Mouse (Mus musculus) cerebellum, postnatal 36 days (tissue): ENCODE results near the gene Ccdc22.

Source experiments
- DNase-seq, 2 experiments: peaks; one replicate each; pipeline ENCODE4 v3.0.0; 2021 to 2022; ENCODE audit warnings: mixed read lengths in 2 of 2

Ccdc22 gene

DNA sequence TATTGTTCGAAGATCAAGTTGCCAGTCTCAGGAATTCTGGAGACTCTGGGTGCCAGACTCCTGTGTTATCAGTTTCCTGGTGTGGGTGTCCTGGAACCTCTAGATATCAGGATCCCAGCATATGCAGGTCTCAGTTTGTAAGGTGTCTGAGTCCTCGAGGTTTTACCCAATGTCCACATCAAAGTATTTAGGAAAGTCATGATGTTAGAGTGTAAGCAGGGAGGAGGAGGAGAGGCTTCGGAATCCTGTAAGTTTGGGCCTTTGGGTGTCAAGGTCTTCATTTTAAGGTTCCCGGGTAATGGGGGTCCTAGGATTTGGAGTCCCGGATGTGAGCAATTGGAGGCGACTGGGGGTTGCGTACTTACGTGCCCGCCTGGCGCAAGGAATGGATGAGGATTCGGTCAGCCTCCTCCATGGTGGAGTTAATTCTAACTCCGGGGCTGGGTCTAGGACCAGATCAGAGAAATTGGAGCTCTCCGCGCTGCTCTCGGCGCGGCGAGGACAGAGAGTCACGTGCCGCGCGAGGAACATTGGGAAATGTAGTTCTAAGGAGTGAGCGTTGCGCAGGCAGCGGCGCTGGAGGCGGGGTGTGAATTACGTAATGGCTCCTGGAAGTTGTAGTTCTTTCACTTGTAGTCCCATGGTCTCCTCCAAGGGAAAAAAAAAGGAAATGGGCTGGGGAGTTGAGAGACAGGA lies at the start of gene Ccdc22:
Gene Ccdc22, minus strand, starts transcription at position 639 of the 696 bp plus-strand sequence.
- DNase-seq = peak; percentile 81

DNA sequence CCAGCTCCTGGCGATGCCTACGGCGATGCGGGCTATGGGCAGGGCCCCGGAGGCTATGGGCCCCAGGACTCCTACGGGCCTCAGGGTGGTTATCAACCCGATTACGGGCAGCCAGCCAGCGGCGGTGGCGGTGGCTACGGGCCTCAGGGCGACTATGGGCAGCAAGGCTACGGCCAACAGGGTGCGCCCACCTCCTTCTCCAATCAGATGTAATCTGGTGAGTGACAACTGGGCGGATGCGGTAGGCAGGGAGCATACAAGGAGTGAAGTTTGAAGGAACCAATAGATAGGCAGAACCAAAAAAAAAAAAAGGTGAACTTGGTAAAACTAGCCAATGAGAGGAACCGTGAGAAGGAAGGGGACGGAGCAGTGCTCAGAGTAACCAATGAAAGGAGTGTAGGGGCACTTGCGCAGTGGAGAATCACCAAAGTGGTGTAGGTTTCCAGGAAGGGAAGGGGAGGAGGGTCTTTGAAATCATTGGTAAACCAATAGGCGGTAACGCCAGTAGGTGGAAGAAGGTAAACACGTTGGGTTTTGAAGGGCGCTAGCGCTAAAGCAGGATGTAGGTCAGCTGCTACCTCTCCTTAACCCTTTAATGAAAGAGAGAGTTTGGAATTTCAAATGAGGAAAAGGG lies 43.5 kb upstream of the Ccdc22 start:
- DNase-seq = peak; percentile 43 to 58

DNA sequence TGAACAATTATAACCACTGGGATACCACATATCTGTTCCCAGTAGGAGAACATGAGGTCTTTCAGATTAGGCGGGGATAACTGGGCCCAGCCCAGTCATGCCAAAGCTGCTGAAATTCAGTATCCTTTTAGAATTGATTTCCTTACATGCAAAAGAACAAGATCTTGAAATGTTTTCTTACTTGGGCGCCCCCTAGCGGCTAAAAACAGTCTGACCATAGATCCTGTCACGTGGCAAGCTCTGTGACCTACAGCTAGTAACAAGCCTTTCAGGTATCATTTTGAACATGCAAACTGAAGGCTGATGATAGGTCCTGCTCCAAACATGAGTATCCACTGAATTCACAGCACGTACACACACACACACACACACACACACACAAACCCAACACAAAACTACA lies 40.0 kb upstream of the Ccdc22 start:
- peak; percentile 80 to 84 for DNase-seq

DNA sequence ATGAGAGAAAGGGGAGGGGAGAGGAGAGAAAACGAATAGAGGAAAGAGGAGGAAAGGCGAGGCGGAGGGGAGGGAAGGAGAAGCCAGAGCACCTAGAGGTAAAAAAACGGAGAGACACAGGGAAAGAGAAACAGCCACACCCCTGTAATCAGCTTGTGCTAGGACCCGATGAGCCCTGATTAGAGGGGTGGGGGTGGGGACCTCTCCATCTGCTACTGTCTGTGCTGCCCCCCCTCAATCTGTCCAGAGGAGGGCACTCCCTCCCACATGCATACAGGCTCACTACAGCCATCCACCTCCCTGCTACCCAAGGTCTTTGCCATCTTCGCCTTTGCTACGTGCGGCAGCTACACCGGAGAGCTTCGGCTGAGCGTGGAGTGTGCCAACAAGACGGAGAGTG lies 35.5 kb upstream of the Ccdc22 start:
- DNase-seq = no peak

DNA sequence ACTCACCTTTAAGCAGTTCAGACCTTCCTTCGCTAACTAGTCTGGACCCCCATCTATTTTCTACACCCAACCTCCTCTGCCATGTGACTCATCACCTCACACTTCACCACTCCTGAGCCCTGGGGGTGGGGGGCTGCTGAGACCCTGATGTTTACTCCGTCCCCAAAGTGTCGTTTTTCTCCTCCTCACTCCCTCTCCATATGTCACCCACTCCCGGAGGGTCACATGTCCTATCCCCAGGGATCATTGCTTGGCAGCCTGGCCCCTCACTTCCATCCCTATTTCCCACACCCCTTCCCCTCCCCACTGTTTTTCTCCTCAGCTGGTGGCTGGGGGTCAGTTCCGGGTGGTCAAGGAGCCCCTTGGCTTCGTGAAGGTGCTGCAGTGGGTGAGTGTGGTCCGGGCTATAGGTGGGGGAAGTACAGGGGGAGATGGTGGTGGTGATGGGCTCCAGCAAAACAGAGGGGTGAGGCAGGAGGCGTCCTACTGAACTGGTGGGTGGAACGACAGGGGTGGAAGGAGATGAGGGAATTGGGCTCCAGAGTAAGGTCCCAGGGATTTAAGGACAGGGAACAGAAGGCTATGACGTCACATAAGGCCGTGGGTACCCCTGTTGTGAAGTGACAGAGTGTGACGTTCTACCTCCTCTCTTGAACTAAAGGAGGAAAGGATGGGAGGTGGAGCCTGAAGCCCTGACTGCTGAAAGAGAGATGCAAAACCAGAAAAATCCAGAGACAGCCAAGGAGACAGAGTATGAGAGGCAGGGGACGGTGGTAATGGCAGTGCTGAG lies 34.4 kb upstream of the Ccdc22 start:
- peak in 1 of 2 experiments; percentile 23 for DNase-seq

DNA sequence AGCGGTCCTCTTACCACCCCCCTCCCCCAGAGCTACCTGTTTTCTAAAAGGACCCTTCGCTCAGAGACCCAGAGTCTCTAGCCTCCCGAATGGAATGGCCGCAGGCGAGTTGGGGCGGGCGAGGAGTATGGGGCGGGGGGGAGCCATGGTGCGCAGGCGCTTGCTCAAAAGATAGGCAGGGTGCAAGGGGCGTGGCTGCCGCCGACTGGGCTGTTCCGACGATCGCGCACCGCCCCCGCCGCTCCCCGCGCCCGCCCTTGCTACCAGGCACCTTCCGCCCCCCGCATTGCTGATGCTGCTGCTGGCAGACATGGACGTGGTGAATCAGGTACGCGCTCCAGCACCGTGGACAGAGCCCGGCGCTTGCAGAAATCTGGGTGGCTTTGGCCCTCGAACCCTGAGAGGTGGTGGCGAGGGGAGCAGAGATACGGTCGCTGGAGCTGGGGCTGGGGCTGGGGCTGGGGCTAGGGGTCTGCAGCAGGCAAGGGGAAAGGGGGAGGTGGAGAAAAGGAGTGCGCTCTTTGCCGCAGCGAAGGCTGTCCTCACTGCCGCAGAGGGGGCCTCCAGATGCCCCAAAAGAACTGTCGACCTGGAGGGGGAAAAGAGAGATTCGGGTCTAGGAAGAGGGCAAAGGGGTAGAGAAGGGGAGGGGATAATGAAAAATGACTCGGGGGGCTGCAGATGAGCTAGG lies 33.2 kb upstream of the Ccdc22 start, which contains the start of gene Syp:
Gene Syp, plus strand, starts transcription at position 71 of the 691 bp plus-strand sequence.
- DNase-seq = peak; percentile 94 to 95

DNA sequence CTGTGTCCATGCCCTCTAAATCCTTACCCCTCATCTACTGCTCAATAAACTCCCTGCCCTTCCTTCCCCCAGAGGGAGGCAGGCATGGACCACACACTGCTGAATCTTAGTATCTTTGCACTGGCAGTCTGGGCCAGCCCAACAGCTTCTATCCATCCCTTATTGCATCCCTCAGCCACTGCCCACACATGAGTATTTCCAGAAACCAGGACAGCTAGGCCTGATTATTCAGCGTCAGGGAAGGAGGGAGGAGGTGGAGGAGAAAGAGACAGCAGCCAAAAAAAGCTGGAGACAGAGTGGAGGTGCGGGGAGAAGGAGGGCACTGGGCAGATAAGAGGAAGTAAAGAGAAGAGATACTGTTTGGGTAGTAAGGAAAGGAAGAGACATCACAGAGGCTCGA lies 29.8 kb upstream of the Ccdc22 start:
- no peak for DNase-seq

DNA sequence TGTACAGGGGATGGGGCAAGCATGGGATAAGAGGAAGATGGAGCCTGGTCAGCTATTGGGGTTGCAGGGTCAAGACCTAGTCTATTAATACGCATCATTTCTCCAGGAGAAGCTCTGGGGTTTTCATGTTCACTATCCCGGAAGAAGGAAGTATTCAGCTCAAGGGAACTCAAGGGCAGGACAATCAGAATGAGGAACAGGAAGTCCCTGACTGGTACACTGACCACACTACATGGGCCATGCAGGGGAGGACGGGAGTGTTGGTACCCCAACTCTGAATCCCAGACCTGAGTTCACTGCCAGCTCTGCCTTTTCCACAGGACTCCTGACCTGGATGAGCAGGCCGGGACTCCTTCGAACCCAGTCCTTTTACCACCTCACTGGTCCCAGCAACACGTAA lies 27.2 kb upstream of the Ccdc22 start:
- DNase-seq = no peak

DNA sequence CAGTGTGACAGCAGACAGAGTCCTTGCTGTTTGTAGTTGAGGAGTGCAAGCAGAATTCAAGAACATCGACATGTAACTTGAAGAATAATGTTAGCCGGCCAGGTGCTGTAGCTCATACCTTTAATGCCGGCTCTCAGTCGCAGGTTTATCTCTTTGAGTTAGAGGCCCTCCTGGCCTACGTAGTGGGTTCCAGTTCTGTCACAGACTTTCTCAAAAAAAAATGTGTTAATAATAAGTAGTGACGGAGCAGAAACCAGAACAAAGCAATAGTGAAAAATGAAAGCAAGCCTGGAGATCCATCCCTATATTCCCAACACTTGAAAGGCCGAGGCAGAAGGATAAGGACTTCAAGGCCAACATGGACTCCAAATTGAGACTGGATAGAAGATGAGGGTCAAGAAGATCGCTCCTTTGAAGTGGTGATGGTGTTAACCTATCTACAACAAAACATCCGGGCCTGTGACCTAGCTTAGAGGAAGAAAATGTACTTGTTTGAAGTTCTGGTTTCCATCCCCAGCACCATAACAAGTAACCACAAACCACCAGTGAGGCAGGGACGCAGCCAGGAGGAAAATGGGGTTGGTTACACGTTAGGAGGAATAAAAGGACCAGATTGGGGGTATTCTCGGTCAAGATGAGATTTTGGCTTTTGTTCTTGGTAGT lies 12.7 kb upstream of the Ccdc22 start:
- no peak for DNase-seq

DNA sequence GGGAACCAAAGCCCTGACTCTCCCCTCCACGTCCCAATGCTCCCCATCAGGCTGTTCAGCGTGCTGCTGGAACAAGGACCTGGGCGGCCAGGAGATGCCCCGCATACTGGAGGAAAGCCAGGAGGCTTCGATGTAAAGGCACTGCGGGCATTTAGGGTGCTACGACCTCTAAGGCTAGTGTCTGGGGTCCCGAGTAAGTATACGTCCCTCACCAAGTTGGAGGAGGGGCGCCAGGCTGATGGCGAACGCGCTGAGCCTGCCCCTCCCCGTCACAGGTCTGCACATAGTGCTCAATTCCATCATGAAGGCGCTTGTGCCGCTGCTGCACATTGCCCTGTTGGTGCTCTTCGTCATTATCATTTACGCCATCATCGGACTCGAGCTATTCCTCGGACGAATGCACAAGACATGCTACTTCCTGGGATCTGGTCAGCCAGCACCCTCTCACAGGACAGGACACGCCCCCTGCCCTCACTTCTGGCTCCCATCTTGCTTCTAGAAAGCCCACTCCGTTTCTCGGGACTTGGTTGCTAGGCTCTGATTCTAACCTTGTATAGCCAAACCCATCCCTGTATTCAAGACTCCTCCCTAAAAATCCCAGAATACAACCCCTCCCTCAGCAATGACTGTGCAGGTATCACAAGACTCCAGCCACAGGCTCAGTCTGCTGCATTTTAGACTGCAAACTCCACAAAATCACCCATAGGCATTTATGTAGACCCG lies 5.4 kb upstream of the Ccdc22 start:
- DNase-seq = peak; percentile 14

DNA sequence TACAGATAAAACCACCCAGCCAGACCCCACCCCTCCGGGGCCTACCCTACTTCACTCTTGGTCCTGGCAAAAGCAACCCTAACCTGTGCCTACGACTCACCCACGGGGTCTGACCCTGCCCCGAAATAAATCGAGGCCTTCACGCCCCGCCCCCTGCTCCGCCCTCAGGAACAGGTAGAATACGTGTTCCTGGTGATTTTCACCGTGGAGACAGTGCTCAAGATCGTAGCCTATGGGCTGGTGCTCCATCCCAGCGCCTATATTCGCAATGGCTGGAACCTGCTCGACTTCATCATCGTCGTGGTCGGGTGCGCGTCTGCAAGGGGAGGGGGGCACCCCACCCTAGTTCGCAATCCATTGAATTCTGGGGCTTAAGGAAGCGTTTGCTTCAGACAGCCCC lies 4.7 kb upstream of the Ccdc22 start:
- peak; percentile 20 to 22 for DNase-seq

DNA sequence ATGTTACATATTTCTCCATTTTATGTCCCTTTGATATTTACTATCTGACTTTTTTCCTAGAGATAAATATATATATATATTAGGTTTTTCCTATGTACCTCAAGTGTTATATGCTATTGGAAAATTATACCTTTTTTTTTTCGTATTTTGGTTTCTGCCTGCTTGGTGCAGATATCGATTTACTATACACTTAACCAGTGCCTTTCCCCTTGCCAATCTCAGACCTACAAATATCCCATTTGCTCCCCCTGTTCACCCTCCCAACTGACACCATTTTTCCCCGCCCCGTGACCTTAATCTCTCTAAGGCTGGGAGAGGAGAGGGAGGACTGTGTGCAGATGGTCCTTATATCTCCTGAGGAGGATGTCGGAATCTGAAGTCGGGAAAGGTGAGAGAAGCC lies 1.5 kb upstream of the Ccdc22 start, which contains the start of gene Cacna1f:
Gene Cacna1f, plus strand, starts transcription at position 301 of the 400 bp plus-strand sequence.
- no peak for DNase-seq

DNA sequence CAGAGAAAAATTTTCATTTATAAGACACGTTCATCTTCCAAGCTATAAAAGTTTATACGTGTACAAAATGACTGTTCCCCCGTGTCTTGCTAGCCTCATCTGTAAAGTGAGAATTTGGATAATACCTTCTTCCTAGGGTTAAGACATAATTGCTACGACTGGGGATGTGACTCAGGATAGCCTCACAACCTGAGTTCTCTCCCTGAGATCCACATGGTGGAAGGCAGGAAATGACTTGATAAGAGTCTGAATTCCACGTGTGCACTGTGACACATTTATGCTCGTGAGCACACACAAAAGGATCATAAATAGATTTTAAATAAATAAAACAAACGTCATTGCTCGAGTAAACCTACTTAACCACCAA lies 241 bp upstream of the Ccdc22 start:
- no peak for DNase-seq

DNA sequence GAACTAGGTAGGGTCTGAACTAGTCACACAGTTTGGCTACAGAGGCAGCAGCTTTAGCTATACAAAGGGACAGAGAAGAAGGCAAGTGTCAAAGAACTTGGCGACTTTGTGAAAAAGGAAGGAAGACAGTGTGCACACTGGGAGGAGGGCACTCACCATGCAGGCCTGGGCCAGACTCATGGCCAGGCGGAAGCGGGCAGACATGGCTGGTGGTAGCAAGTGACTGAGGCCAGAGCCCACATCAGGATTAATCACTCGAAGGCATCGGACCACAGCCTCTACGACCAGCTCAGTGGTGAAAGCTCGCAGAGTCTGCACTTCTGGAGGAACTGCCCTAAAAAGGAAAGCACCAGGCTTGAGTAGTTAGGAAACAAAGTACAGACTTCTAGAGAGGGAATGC lies 1.3 kb downstream of the Ccdc22 start:
- DNase-seq = no peak

DNA sequence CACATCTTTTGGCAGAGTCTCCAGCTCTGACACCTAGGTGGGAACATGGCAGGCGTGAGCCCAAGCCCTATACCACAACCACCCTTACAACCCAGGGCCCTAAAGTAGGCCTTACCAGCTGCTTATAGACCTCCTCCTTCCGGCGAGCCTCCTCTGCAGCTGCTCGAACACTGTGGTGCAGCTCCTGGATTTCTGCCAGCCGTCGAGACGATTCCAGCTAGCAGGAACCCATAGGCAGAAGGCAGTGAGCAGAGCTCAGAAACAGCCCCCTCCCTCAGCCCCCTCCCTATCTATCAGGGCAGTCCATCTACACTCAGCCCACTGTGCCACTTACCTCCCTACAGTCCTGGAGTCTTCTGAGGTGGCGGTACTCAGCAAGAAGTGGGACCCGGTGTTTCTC lies 9.9 kb downstream of the Ccdc22 start:
- no peak for DNase-seq

DNA sequence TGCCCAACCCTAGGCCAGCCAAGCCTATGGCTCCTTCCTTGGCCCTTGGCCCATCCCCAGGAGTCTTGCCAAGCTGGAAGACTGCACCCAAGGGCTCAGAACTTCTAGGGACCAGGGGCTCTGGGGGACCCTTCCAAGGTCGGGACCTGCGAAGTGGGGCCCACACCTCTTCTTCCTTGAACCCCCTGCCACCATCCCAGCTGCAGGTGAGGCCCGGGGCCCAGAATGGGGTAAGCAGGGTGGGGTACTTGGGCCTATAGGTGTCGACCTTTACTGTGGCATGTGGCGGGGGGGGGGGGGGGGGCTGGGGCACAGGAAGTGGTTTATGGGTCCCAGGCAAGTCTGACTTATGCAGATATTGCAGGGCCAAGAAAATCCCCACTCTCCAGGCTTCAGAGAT lies 19.0 kb downstream of the Ccdc22 start:
- no peak for DNase-seq

DNA sequence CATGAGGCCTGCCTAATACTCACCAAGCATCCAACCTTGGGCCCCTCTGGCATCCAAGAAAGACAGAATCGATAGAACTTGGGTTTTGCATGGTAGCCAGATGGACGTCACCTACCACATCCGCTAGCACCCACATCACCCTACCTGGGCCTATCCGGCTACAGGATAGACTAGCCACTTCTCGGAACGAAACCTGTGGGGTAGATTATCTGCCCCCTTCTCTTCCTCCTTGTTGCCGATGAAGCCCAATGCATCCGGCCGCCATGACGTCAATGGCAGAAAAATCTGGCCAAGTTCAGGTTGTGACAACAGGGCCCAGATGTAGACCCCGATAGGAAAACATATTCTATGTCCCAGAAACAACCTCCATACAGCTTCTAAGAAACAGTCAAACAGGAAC lies 21.4 kb downstream of the Ccdc22 start:
- DNase-seq = no peak

DNA sequence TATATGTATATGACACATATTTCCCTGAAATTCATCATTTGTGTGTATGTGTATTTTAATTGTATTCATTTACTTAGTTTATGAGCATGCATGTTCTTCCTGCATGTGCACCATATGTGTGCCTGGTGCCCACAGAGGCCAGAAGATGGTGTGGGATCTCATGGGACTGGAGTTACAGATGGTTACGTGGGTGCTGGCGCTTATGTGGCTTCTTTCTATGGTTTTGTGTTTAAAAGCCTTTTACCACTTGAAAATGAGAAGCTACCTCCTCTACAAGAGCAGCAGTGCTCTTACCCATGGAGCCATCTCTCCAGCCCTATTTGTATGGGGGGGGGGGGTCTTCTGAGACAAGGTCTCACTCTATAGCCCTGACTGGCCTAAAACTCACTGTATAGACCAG lies 24.2 kb downstream of the Ccdc22 start:
- DNase-seq = no peak

DNA sequence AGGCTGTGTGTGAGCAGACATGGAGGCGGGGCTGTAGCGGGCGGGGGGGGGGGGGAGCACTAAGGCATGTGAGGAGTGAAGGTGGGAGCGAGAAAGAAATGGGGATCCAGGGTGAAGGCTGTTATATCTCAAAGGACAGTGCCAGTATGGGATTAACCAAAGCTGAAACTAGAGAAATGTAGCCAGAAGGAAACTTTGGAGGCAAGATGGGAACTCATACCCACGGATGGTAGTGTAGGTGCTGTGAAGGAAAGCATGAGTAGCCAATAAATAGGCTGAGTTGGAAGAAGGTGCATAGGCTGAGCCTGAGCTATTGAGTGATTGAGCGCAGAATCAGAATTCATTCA lies 30.5 kb downstream of the Ccdc22 start:
- DNase-seq = no peak

DNA sequence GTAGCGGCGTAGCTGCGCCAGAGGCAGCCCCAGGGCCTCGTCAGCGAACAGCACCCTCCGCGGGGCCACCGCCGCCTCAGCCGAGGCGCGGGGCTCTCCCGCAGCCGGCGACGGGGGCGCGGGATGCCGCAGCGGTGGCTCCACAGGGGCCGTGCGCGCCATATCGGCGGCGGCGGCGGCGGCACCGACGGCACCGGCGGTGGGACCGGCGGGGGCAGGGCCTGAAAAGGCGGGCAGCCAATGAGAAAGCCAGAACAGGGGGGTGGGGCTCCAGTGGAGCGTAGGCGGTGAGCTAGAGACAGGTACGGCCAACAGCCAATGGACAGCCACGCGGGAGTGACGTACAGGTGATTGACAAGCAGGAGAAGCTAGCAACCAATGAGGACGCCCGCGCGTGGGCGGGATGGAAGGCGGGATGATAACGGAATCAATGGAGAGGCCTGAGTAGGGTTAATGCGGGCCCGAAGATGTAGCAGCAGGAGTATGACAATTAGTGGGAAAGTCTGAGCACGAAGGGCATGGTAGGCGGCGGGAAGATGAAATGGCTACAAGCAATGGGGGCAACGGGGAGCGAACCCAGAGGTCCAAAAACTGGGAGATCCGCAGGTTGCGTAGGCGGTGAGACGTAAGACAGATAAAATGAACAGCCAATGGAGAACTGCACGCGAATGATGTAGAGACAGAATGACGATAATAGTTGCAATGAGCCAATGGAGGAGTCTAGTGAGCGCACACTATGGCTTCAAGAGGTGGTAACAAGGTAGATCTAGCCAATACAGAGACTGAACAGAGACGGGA lies 31.0 kb downstream of the Ccdc22 start, which contains the start of gene Ppp1r3f:
Gene Ppp1r3f, minus strand, starts transcription at position 197 of the 798 bp plus-strand sequence.
- DNase-seq = peak; percentile 92 to 93
